Mouse (Mus musculus): ENCODE measurements around the gene Zik1. TPM values are rescaled to one million over a fixed set of nuclear protein-coding genes. Genes with fewer than 3 reads are reported as not detected.

The Zik1 gene
- not detected in 2 replicates for polyA plus RNA-seq (2012)

- TF ChIP-seq GATA1 (IDR thresholded peaks at IDR 0.05; ENCODE audit: low read length), result no peak
Measured at GRCm38 (mm10) chr7:10494786-10495521, at the start of gene Zik1. Zik1 (minus strand) TSS chr7:10495394.

- no peak for TF ChIP-seq GATA1 (IDR thresholded peaks at IDR 0.05; ENCODE audit: low read length)
Measured at GRCm38 (mm10) chr7:10495578-10495977, 384 bp upstream of the Zik1 start.

DNA sequence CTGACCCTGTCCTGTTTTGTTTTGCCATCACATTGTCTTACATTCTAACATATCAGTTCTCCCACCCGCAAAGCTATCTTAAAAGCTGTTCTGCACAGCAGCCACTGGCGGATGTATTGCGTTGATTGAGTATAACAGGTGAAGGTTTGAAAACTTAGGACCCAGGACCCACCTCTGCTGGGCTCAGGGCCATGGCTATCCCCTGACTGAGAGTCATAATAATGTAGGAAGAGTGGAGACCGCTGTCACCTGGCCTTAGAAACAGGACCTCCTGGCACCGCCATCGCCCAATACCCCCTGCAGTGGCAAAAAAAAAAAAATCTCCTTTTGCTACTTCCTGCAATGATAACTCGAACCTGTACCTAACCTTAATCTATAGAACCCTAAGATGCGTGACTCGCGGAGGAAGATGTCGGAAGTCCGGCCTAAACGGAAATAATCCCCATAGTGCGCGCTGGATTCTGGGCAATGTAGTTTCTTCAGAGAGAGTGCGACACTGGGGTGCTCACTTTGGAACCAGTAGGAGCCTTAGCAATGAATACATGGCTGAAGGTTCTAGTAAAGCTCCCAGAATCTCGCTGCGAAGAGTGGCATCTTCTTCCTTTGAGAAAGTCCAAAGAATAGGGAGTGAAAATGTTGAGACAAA, 14.5 kb downstream of the Zik1 start:
- TF ChIP-seq GATA1 (IDR thresholded peaks at IDR 0.05; ENCODE audit: low read length), result no peak

- TF ChIP-seq GATA1 (IDR thresholded peaks at IDR 0.05; ENCODE audit: low read length), result no peak
Measured at GRCm38 (mm10) chr7:10479813-10480212, 15.4 kb downstream of the Zik1 start.

DNA sequence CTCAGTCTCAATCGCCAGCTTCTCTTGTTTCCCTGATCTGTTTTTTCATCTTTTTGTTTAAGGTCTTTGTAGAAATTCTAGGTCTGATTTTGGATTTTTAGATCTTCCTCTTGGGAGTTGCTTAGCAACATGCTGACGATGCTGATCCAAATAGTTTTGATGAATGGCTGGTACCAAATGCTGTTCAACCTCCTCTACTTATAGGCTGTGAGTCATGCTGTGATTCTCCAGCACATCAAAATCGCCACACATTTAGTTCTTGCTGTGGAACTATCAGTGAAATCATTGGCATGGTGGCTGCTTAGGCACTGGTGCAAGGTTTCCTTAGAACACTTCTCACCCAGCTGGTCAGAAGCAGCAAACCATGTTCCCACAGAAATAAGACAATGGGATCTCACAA, 37.0 kb downstream of the Zik1 start:
- TF ChIP-seq GATA1 (IDR thresholded peaks at IDR 0.05; ENCODE audit: low read length), result no peak

GRCm38 (mm10) chr7:10443031-10443430, 52.2 kb downstream of the Zik1 start, which contains the start of gene Vmn1r67:
Vmn1r67 (plus strand) TSS chr7:10443331.
- TF ChIP-seq GATA1 (IDR thresholded peaks at IDR 0.05; ENCODE audit: low read length), result no peak

Other genes starting within 250 kb of the Zik1 start
- not detected in 2 replicates for gene Vmn1r66, start 217.4 kb downstream of the Zik1 start, polyA plus RNA-seq (2012)
- not detected in 2 replicates for gene Vmn1r67, start 52.1 kb downstream of the Zik1 start, polyA plus RNA-seq (2012)
- gene Vmn1r68, start 63.1 kb upstream of the Zik1 start, polyA plus RNA-seq (2012), result not detected in 2 replicates
- not detected in 2 replicates for gene Vmn1r69, start 118.3 kb upstream of the Zik1 start, polyA plus RNA-seq (2012)
- gene Vmn1r70, start 136.1 kb upstream of the Zik1 start, polyA plus RNA-seq (2012), result 0.01 TPM in 1 of 2 replicates, not detected in the other
- gene Nlrp4b, start 192.4 kb upstream of the Zik1 start, polyA plus RNA-seq (2012), result not detected in 2 replicates

All from G1E-ER4 (cell line).